Mouse (Mus musculus) forebrain, embryonic 12.5 days (tissue): ENCODE data around the gene Gm3542. TPM values are rescaled to one million over a fixed set of nuclear protein-coding genes. Genes with fewer than 3 reads are reported as not detected.
"Not testable (repeated sequence)": the region's sequence is repeated elsewhere in the genome, so short reads cannot be mapped to it uniquely, and the experiment has no call there.

Experiments
- ATAC-seq: fragments of 200-750 bp; cut with Nextera tagmentation; 2 replicates; pipeline ENCODE4 v1.8.0; 2017; ENCODE audit warnings: moderate TSS enrichment; ENCODE audit not compliant: low FRiP score
- H3K27ac ChIP-seq: fragments of 300-500 bp; sonication (generic); 2 replicates; pipeline ENCODE4 v1.5.1; 2016; ENCODE audit warnings: mild to moderate bottlenecking
- H3K27me3 ChIP-seq: fragments of 300-500 bp; sonication (generic); 2 replicates; pipeline ENCODE4 v1.6.1; 2016; ENCODE audit warnings: mild to moderate bottlenecking
- H3K36me3 ChIP-seq: fragments of 300-500 bp; sonication (generic); replicated peaks from 2 replicates; pipeline ENCODE4 v1.6.1; 2016; ENCODE audit warnings: mild to moderate bottlenecking
- H3K4me1 ChIP-seq: fragments of 300-500 bp; sonication (generic); 2 replicates; pipeline ENCODE4 v1.6.1; 2016
- H3K4me2 ChIP-seq: fragments of 300-500 bp; sonication (generic); 2 replicates; pipeline ENCODE4 v1.6.1; 2016; ENCODE audit warnings: mild to moderate bottlenecking, moderate library complexity
- H3K4me3 ChIP-seq: fragments of 300-500 bp; sonication (generic); replicated peaks from 2 replicates; pipeline ENCODE4 v1.5.1; 2016; ENCODE audit warnings: mild to moderate bottlenecking
- H3K9ac ChIP-seq: fragments of 300-500 bp; sonication (generic); 2 replicates; pipeline ENCODE4 v1.6.1; 2016; ENCODE audit warnings: mild to moderate bottlenecking
- H3K9me3 ChIP-seq: fragments of 300-500 bp; sonication (generic); 2 replicates; pipeline ENCODE4 v1.6.1; 2016
- WGBS: fragments of 180-500 bp; shearing (Covaris S2); methylation state at CpG from one replicate; pipeline ENCODE4 v1.1.7; 2016; 5-methylcytosine and 5-hydroxymethylcytosine counted together
- polyA plus RNA-seq: library from polyadenylated mRNA; unstranded; fragments of >200 nt; fragmentation: Nextera tagmentation; extraction: Ambion mirVana; gene quantifications from 2 replicates; pipeline ENCODE4 v1.2.1, GENCODE M21; 2016

Gene Gm3542
- polyA plus RNA-seq, result not detected in 2 replicates

DNA sequence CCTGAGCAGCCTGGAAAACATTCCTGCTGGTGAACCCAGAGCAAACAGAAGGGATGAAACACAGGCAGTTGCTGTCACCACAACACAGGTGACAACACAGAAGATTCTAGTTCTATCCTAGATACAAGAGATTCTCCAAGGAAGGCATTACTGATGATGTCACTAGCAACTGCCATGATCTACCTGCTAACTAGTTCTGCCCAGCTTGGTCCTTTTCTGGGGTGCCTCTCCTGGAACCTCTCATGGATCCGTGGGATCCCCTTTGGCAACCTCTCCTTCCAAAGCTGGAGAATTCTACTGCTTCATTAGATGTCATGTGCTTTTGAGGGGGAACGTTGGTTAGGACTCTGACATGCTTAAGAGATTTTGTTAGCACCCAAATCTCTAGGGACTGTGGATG lies at the start of gene Gm3542:
TSS of gene Gm3542 (minus strand) at position 101 of the 400 bp plus-strand sequence.
- H3K4me3 ChIP-seq, H3K27me3 ChIP-seq, H3K4me1 ChIP-seq, H3K4me2 ChIP-seq, ATAC-seq, H3K9me3 ChIP-seq, H3K27ac ChIP-seq, H3K36me3 ChIP-seq, H3K9ac ChIP-seq: not testable (repeated sequence)
- WGBS, result no CpG with 5 or more reads among the region's 2 CpGs

Other genes with a start within 250 kb of the Gm3542 start
- not detected in 2 replicates for gene Gm8279, start 203.4 kb downstream of the Gm3542 start, polyA plus RNA-seq
- not detected in 2 replicates for gene Gm3317, start 170.4 kb downstream of the Gm3542 start, polyA plus RNA-seq
- gene Gm8271, start 149.1 kb downstream of the Gm3542 start, polyA plus RNA-seq, result not detected in 2 replicates
- gene Gm3526, start 74.3 kb downstream of the Gm3542 start, polyA plus RNA-seq, result not detected in 2 replicates
- 0.47 TPM in 1 of 2 replicates, not detected in the other for gene Gm3500, start 54.1 kb upstream of the Gm3542 start, polyA plus RNA-seq
- gene Gm3194, start 120.5 kb upstream of the Gm3542 start, polyA plus RNA-seq, result 1.4 and 1.8 TPM in 2 replicates
- not detected in 2 replicates for gene Gm8246, start 142.9 kb upstream of the Gm3542 start, polyA plus RNA-seq
- not detected in 2 replicates for gene Gm3187, start 149.3 kb upstream of the Gm3542 start, polyA plus RNA-seq
- gene Gm3488, start 166.7 kb upstream of the Gm3542 start, polyA plus RNA-seq, result 3.7 and 3.8 TPM in 2 replicates
- not detected in 2 replicates for gene Gm3532, start 203.6 kb upstream of the Gm3542 start, polyA plus RNA-seq